Mouse (Mus musculus): ENCODE data around the gene Rbmx2. TPM values are rescaled to one million over a fixed set of nuclear protein-coding genes. Genes with fewer than 3 reads are reported as not detected.

Gene Rbmx2
- 0.48 and 0.72 TPM in 2 replicates for polyA plus RNA-seq (2012; rRNA removed)

GRCm38 (mm10) chrX:48694864-48695371, at the start of gene Rbmx2:
Gene Rbmx2 (plus strand): TSS chrX:48695004.

DNA sequence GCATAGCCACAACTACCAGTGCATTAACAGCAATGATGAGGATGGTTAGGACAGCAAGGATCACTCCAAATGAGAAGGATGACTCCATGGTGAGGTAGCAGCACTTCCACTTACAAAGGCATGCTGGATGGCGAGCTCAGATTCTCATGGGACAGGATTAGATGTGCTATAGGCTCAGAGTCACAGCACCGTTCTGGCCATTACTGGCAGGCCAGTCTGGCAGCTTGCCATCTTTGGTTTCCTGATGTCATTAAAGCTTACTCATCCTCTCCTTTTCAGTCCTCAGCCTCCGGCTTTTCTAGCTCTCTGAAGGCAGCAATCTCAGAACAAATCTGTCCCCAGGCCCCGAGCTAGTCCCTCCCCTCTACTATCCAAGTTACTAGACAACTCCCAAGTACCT, 20.6 kb upstream of the Rbmx2 start, which contains the start of gene Gpr119:
Gpr119 (minus strand) TSS at position 308 of the 400 bp plus-strand sequence.

Other genes with a start within 250 kb of the Rbmx2 start
- gene Elf4, start 231.9 kb upstream of the Rbmx2 start, polyA plus RNA-seq (2012; rRNA removed), result 28.8 and 31.5 TPM in 2 replicates
- 8.5 and 9.2 TPM in 2 replicates for gene Aifm1, start 181.4 kb upstream of the Rbmx2 start, polyA plus RNA-seq (2012; rRNA removed)
- 0.83 and 1.4 TPM in 2 replicates for gene Rab33a, start 175.7 kb upstream of the Rbmx2 start, polyA plus RNA-seq (2012; rRNA removed)
- 0.55 and 0.76 TPM in 2 replicates for gene Zfp280c, start 100.5 kb upstream of the Rbmx2 start, polyA plus RNA-seq (2012; rRNA removed)
- 2.0 and 2.3 TPM in 2 replicates for gene Slc25a14, start 71.6 kb upstream of the Rbmx2 start, polyA plus RNA-seq (2012; rRNA removed)
- gene Gpr119, start 20.5 kb upstream of the Rbmx2 start, polyA plus RNA-seq (2012; rRNA removed), result 0.52 and 0.88 TPM in 2 replicates
- not detected in 2 replicates for gene Gm595, start 182.7 kb downstream of the Rbmx2 start, polyA plus RNA-seq (2012; rRNA removed)

Measured in colon, adult 2 months (tissue).